Mouse (Mus musculus) forebrain, embryonic 10.5 days (tissue): Measurements from ENCODE around the gene Eps8l2. TPM values are rescaled to one million over a fixed set of nuclear protein-coding genes. Genes with fewer than 3 reads are reported as not detected.

Experiments
- DNase-seq: peaks from one replicate; pipeline ENCODE4 v3.0.0-alpha.2; 2017; ENCODE audit warnings: low spot score; ENCODE audit errors: extremely low spot score
- H3K27ac ChIP-seq: fragments of 300-500 bp; sonication (generic); 2 replicates; pipeline ENCODE4 v1.5.1; 2016; ENCODE audit warnings: mild to moderate bottlenecking
- H3K27me3 ChIP-seq: fragments of 300-500 bp; sonication (generic); 2 replicates; pipeline ENCODE4 v1.6.1; 2016; ENCODE audit warnings: mild to moderate bottlenecking; ENCODE audit not compliant: poor library complexity, severe bottlenecking
- H3K36me3 ChIP-seq: fragments of 300-500 bp; sonication (generic); replicated peaks from 2 replicates; pipeline ENCODE4 v1.6.1; 2016; ENCODE audit warnings: mild to moderate bottlenecking, moderate library complexity
- H3K4me1 ChIP-seq: fragments of 300-500 bp; sonication (generic); 2 replicates; pipeline ENCODE4 v1.6.1; 2016
- H3K4me3 ChIP-seq: fragments of 300-500 bp; sonication (generic); 2 replicates; pipeline ENCODE4 v1.5.1; 2016; ENCODE audit warnings: mild to moderate bottlenecking, moderate library complexity
- H3K9me3 ChIP-seq: fragments of 300-500 bp; sonication (generic); 2 replicates; pipeline ENCODE4 v1.6.1; 2016; ENCODE audit warnings: mild to moderate bottlenecking, moderate library complexity
- WGBS: fragments of 180-500 bp; shearing (Covaris S2); methylation state at CpG from one replicate; pipeline ENCODE4 v1.1.7; 2016; 5-methylcytosine and 5-hydroxymethylcytosine counted together
- polyA plus RNA-seq: library from polyadenylated mRNA; unstranded; fragments of >200 nt; fragmentation: Nextera tagmentation; extraction: Ambion mirVana; gene quantifications from 2 replicates; pipeline ENCODE4 v1.2.1, GENCODE M21; 2016

Gene Eps8l2
- polyA plus RNA-seq, 1 experiment from 2014 or later = 4.5 TPM

DNA sequence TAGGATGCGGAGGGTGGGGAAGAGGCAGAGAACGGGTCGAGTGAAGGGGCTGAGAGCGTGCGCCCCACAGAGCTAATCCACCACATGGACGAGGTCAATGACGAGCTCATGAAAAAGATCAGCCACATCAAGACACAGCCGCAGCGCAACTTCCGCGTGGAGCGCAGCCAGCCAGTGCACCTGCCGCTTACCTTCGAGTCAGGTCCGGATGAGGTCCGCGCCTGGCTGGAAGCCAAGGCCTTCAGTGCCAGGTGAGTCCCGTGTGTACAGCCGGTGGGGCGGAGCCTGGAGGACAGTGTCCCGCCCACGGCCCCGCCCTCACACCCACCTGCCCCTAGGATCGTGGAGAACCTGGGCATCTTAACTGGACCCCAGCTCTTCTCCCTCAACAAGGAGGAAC is 22.8 kb downstream of the Eps8l2 start:
- WGBS = 14% methylated on average over 24 of the region's 24 CpGs
- H3K4me3 ChIP-seq = peak overlapping the region; percentile 18; the same call in 1 of the 2 replicates
- H3K9me3 ChIP-seq = no peaks in the 10 kb centered on the region
- no peak for DNase-seq
- peaks cover 16% of the 10 kb centered on the region for H3K4me1 ChIP-seq
- H3K27ac ChIP-seq = no peak overlapping the region
- H3K36me3 ChIP-seq = no peaks in the 10 kb centered on the region
- peaks cover 57% of the 10 kb centered on the region for H3K27me3 ChIP-seq

DNA sequence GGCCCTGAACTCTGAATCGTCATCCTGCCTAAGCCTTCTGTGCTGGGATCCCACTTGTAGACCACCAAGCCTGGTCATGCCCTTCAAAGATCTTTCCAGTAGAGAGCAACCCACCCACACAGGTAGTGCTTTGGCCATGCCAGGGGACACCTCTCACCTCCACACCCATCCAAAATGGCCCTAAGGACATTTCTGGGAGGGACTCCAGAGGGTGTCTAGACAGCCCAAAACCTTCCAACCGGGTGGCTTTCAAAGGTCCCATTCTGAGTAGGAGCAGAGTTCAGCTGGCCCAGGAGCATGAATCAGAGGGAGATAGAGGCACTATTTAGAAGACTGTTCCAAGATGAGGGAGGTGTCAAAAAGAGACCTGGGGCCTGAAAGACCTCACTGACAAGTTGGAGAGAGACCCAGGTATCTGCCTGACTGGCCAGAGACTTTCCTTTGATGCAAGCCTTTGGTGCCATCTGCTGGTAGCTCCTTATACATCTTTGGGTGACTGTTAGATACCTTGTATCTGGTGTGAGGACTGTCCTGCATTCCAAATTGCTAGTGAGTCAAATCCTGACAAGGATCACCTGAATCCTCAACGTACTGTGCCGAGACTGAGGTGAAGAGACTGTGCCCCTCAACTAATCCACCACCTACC is 24.5 kb downstream of the Eps8l2 start:
- peaks cover 12% of the 10 kb centered on the region for H3K4me1 ChIP-seq
- no peak overlapping the region for H3K4me3 ChIP-seq
- H3K36me3 ChIP-seq = no peaks in the 10 kb centered on the region
- 57% methylated on average over 4 of the region's 4 CpGs for WGBS
- H3K27ac ChIP-seq = no peak overlapping the region; the same call in 1 of the 2 replicates
- no peaks in the 10 kb centered on the region for H3K9me3 ChIP-seq
- peak; percentile 58 for DNase-seq
- H3K27me3 ChIP-seq = peaks cover 46% of the 10 kb centered on the region

DNA sequence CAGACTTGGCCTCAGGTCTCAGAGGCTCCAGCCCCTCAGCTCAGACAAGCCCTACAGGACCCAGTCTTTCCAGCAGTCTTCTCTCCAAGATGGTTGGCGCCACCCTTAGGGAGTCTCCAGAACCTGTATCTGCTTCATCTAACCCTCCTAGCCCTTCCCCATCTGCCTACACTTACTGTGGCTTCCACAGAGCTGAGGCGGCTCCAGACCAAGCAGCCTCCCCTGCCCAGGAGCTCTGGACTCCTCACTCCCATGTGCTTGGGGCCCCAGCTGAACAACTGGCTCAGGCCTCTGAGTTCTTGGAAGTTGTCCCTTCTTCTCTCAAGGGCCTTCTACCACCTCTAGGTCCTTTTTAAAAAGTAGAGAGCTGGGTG is 25.1 kb downstream of the Eps8l2 start:
- Histone ChIP-seq H3K27me3 (peaks cover 46% of the 10 kb centered on the region), H3K4me3 (no peak overlapping the region), H3K9me3 (no peaks in the 10 kb centered on the region), H3K36me3 (no peaks in the 10 kb centered on the region), H3K27ac (no peak overlapping the region; the same call in 1 of the 2 replicates), H3K4me1 (peaks cover 12% of the 10 kb centered on the region)
- DNase-seq = no peak
- WGBS = 60% methylated on average over 2 of the region's 2 CpGs

DNA sequence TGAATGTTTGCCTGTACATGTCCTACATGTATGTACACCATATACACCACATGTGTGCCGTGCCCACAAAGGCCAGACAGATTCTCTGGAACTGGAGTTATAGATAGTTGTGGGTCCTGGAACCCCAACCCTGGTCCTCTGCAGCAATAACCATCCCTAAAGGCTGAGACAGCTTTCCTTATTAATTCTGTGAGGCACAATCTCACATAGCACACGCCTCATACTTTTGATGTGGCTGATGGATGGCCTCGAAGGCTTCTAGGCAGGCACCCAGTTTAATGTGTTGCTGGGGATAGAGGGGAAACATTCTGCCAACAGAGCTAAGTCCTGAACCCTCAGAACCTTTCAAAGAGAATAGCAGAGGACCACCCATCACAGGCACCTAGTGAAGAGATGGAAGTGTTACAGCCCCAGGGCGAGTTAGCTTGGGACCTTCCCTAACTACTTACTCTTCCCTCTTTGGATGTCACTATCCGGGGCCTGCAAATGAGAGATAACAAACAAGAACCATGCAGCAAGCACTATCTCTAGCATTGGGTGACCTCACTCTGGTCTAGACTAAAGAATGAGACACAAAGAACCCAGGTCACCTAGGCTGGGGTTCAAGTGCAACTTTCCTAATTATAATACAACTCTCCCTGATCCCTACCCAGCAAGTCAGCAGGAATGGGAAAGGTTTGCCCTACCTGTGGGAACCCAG is 25.8 kb downstream of the Eps8l2 start:
- Histone ChIP-seq H3K36me3 (no peaks in the 10 kb centered on the region), H3K27me3 (peaks cover 44% of the 10 kb centered on the region), H3K9me3 (no peaks in the 10 kb centered on the region), H3K4me1 (peaks cover 12% of the 10 kb centered on the region), H3K4me3 (no peak overlapping the region), H3K27ac (no peak overlapping the region)
- no peak for DNase-seq
- 84% methylated on average over 5 of the region's 5 CpGs for WGBS

DNA sequence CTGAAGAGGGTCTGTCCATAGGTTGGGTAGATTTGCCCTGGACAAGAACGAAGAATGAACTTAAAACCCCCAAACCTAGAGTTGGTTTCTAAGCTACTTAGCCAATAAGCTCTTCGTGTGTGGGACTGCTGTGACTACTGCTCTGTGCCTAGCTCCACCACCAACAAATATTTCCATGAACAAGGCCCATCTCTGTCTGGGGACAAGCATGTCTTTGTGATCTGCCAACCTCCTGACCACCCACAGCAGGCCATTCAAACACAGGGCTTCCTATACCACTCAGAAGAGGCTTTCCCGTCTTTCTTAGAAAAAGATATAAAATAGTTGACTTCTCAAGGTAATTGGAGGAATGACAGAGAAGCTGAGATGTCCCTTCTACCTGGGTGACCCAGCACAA is 26.4 kb downstream of the Eps8l2 start:
- H3K4me1 ChIP-seq = peaks cover 14% of the 10 kb centered on the region
- H3K4me3 ChIP-seq = no peak overlapping the region
- H3K9me3 ChIP-seq = no peaks in the 10 kb centered on the region
- 76% methylated on average over 3 of the region's 3 CpGs for WGBS
- H3K27me3 ChIP-seq = peaks cover 39% of the 10 kb centered on the region
- H3K36me3 ChIP-seq = no peaks in the 10 kb centered on the region
- no peak overlapping the region for H3K27ac ChIP-seq
- DNase-seq = no peak

DNA sequence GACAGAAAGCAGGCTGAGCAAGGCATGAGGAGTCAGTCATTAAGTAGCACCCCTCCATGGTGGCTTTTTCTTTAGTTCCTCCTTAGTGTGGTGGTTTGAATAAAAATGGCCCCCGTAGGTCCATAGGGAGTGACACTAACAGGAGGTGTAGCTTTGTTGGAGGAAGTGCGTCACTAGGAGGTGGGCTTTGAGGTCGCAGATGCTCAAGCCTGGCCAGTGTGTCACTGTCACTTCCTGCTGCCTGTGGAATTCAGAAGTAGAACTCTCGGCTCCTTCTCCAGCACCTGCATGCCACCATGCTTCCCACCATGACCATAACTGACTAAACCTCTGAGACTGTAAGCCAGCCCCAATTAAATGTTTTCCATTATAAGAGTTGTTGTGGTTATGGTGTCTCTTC is 28.7 kb downstream of the Eps8l2 start:
- no peak overlapping the region for H3K27ac ChIP-seq
- no peak for DNase-seq
- H3K4me3 ChIP-seq = no peak overlapping the region
- peaks cover 16% of the 10 kb centered on the region for H3K27me3 ChIP-seq
- H3K4me1 ChIP-seq = peaks cover 10% of the 10 kb centered on the region; the same call in 1 of the 2 replicates
- 94% methylated on average over 4 of the region's 4 CpGs for WGBS
- H3K9me3 ChIP-seq = no peaks in the 10 kb centered on the region
- H3K36me3 ChIP-seq = no peaks in the 10 kb centered on the region

DNA sequence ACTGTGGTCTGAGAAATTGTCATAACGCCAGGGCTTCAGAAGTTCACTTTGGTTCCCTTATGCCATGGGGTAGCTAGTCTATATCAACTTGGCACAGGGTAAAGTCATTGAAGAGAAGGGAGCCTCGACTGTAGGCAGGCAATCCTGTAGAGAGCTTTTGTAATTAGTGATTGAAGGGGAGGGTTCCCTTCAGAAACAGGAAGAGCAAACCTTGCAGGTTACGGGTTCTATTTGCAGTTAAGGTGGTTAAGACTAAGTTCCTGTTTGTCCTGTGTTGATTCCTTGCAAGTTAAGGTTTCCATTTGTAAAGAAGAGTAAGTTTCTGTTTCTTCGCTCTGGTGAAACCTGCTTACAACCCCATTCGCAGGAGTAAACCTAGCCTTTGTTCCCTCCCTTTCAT is 31.2 kb downstream of the Eps8l2 start:
- H3K36me3 ChIP-seq = no peaks in the 10 kb centered on the region
- DNase-seq = no peak
- 66% methylated on average over 5 of the region's 5 CpGs for WGBS
- no peaks in the 10 kb centered on the region for H3K9me3 ChIP-seq
- no peak overlapping the region for H3K4me3 ChIP-seq
- no peaks in the 10 kb centered on the region for H3K27me3 ChIP-seq
- peaks cover 20% of the 10 kb centered on the region for H3K4me1 ChIP-seq
- no peak overlapping the region for H3K27ac ChIP-seq

DNA sequence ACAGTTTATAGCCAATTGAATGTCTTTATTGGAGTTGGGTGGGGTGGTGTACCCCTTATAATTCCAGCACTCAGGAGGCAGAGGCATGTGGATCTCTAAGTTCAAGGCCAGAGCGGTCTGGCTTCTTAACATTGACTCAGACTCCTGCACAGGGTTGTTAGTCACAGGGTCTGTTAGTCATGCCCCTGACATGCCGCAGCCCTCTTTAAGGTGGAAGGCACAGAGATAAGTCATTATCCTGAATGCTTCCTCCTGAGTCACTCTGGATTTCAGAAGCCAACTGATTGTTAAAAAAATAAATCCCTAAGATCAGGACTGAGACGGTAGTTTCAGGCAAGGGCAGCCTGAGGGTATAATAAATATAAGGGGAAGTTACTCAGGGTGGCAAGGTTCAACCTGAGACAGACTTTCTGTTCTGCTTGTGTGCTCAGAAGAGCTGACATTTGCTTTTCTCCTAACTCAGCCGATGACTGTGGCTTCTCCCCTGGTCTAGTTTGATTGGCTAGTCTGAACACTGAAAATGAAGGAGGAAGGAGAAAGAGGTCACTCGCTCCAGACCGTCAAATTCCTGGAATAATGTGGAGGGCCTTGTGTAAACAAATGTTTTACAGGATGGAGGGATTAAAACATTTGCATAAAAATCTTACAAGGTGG is 33.4 kb downstream of the Eps8l2 start:
- no peak overlapping the region for H3K4me3 ChIP-seq
- no peaks in the 10 kb centered on the region for H3K27me3 ChIP-seq
- H3K36me3 ChIP-seq = no peaks in the 10 kb centered on the region
- no peak for DNase-seq
- no peak overlapping the region for H3K27ac ChIP-seq
- H3K4me1 ChIP-seq = peaks cover 20% of the 10 kb centered on the region
- H3K9me3 ChIP-seq = no peaks in the 10 kb centered on the region
- WGBS = 79% methylated on average over 6 of the region's 6 CpGs

DNA sequence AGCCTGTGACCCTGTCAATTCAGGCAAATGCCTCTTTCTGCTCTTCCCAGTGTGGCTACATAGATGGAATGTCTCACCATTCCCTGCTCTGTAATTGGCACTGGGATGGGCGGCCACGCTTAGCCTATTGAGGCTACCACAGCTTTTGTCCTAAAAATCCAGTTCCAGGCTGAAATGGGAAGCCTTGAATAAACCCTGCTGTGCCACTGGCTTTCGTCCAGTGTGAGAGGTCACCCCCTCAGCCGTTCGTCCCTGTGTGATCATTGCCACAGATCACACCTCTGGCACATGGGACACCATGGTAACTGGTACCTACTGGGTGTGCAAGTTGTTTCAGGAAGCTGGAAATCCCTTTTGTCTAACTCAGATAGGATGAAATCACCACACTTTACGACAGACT is 34.9 kb downstream of the Eps8l2 start:
- H3K27me3 ChIP-seq = no peaks in the 10 kb centered on the region
- H3K4me3 ChIP-seq = no peak overlapping the region

DNA sequence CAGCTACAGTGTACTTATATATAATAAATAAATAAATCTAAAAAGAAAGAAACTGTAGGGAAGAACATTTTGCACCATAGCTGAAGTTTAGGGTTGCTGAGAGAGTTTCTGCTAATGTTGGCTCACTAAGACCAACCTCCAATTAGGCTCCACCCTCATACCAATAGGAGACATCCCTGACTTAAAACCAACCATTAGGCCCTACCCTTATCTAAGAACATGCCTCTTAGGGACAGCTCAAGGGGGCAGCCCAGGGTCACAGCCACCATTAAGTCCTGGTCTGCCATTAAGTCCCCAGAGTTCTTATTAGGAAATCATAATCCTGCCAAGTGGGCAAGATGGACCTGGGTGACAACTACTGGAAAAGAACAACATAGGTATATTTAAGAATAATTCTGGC is 35.7 kb downstream of the Eps8l2 start:
- Histone ChIP-seq H3K27ac (no peak overlapping the region), H3K36me3 (no peaks in the 10 kb centered on the region), H3K9me3 (no peaks in the 10 kb centered on the region), H3K27me3 (no peaks in the 10 kb centered on the region), H3K4me1 (peaks cover 20% of the 10 kb centered on the region), H3K4me3 (no peak overlapping the region)
- DNase-seq = no peak

More for the DNA sequence above, 34.9 kb downstream of the Eps8l2 start:
- 40% methylated on average over 6 of the region's 6 CpGs for WGBS
- Histone ChIP-seq H3K36me3 (no peaks in the 10 kb centered on the region), H3K4me1 (peaks cover 20% of the 10 kb centered on the region), H3K27ac (no peak overlapping the region), H3K9me3 (no peaks in the 10 kb centered on the region)
- no peak for DNase-seq

DNA sequence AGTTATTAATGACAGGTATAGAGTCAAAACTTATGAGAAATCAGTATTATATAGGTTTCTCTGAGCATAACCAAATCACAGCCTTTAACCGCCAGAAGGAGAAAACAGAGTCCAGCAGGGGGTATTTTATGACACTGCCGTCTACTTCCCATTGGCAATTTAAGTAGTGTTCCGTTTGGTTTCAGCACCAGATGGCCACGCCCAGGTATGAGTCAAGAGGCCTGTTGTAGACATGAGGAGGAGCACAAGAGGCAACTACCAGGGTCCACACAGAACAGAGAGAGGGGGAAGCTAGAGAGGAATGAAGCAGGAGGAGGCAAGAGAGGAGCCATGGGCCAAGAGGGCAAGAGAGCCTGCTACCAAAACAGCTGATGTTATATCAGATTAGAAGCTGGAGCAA is 40.9 kb downstream of the Eps8l2 start:
- WGBS = 78% methylated on average over 4 of the region's 4 CpGs
- H3K4me1 ChIP-seq = no peaks in the 10 kb centered on the region
- DNase-seq = no peak

DNA sequence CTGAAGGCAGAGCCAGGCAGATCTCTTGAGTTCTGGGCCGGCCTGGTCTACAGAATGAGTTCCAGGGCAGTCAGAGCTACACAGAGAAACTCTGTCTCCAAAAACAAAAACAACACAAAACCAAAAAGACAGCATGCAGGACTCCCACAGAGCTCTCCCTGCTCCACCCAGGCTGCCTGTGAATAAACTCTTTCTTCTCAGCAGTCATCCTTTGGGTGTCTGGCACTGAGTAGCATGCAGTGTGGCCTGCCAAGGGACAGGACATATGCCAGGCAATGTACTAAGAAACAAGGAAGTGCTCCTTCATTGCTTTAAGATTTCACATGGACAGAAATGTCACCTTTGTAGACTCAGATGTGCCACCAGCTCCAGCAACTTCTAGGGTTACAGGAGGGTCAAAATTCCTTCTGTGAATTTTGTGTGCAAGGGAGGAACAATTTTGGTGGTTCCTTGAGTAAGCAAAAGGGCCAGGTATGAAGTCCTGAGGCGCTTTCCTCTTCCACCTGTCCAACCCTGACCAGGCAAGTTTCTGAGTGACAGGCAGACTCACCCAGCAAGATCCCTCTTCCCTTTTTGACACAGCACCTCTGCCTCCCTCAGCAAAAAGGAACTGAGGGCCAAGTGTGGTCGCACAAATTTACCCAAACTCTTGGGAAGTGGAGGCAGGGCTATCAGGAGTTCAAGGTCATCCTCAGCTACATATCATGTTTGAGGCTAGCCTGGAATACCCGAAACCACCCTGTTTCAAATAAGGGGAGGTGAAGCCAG is 42.6 kb downstream of the Eps8l2 start:
- 81% methylated on average over 4 of the region's 4 CpGs for WGBS
- H3K4me1 ChIP-seq = no peaks in the 10 kb centered on the region
- no peak overlapping the region for H3K27ac ChIP-seq
- no peaks in the 10 kb centered on the region for H3K36me3 ChIP-seq
- H3K27me3 ChIP-seq = peaks cover 8% of the 10 kb centered on the region; the same call in 1 of the 2 replicates
- no peak overlapping the region for H3K4me3 ChIP-seq
- H3K9me3 ChIP-seq = no peaks in the 10 kb centered on the region
- no peak for DNase-seq

More for the DNA sequence above, 40.9 kb downstream of the Eps8l2 start:
- H3K27ac ChIP-seq = no peak overlapping the region
- no peaks in the 10 kb centered on the region for H3K9me3 ChIP-seq
- no peak overlapping the region for H3K4me3 ChIP-seq
- peaks cover 5% of the 10 kb centered on the region; the same call in 1 of the 2 replicates for H3K27me3 ChIP-seq
- H3K36me3 ChIP-seq = no peaks in the 10 kb centered on the region
